Mouse (Mus musculus): ENCODE results near the gene Fmnl1.

Gene Fmnl1

DNA sequence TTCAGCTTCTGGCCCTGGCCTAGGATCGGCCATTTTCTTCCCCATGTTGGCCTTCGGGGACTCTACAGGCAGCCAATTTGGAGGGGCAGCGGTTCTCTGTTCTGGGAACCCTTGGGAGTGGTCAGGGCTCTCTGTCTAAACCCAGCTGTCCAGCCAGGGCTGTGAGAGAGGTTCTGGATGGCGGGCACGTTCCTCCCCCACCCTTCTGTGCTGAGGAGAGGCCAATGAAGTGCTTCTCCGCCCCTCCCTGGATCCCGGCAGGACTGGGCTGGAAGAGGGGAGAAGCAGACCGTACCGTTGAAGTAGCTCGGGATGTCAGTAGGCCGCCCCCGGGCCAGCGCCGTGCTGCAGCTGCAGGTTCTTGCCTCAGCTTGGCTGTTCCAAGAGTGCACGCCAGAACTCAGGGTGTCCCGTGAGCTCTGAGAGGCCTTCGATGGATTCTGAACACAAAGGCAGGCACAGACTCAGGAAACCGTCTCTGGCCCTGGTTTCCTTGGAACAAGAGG lies 53.1 kb downstream of the Fmnl1 start:
- DNase-seq, result no peak

DNA sequence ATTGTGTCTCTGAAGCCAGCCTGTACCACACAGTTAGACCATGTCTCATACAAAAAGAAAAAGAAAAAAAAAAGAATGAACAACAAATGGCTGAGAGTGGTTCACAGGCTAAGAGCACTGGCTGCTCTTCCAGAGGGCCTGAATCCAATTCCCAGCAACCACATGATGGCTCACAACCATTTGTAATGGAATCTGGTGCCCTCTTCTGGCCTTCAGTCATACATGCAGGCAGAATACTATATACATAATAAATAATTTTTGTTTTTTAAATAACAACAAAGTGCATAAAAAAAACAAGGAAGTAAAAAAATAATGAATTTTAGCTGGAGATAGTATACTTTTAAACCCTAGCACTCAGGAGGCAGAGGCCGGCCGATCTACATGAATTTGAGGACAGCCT lies 58.7 kb downstream of the Fmnl1 start:
- DNase-seq, result no peak

DNA sequence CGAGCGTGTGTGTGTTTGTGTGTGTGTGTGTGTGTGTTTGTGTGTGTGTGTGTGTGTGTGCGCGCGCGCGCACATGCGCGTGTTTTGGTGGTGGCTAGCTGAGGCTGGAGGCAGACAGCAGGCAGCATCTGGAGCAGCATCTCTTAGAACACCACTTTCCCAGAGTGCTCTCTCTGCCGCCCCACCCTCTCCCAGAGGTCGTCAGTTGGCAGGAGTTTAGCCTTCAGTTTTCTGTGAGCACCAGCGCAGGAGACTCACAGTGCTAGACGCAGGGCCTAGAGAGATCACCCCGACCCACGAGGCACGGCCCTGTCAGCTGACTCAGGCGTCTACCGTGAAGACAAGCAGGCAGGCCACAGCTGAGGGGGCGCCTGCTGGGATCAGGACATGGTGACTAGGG lies 59.7 kb downstream of the Fmnl1 start:
- no peak for DNase-seq

DNA sequence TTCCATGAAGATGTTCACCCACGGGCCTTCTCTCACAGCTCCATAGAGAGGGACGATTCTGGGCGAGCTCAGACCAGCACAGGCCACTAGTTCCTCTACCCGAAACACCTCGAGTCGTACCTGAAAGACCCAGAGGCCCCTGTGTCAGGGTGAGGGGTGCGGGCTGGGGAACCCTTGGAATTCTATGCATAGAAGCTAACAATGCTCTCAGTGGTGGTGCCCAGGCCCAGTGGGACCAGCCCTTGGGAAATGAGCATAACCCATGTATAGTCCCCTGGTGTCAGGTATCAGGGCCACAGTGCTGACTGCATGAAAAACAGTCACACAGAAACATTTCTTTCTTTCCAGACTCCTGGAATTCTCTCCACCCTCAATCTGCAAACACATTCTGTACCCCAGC lies 60.5 kb downstream of the Fmnl1 start:
- DNase-seq, result no peak

DNA sequence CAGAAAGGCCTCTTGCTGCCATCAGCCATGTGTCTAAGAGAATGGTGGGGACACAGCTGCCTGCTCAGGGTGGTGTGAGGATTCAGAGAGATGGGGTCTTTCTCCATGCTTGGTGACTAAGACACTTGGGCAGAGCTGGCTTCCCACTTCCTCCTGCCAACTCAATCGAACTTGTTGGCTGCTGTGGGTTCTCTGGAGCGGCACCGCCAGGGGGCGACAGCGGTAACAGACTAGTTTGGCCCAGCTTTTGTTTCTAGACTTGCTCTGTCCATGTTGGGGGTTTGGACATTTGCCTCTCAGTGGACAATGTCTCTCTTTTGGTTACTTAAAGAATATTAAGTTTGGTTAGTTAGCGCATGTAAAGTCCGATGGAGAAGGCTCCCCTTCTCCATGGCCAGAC lies 62.1 kb downstream of the Fmnl1 start:
- peak; percentile 92 to 93 for DNase-seq

DNA sequence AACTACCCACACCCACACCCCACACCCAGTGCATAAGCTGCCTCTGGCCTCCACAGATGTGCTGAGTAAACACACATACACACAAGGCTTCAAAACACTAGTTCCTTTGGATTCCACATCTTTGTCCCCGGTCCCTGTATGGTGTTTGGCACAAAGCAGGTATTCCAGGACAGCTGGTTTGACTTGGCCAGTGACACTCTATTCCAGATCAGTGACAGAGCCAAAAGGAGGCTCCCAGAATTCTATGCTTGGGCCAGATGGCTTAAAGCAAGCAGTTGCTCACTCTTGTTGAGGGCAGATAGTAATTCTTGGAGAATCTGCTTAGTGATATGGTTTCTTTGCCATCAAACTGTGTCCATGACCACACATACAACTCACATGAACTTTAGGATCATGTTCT lies 63.5 kb downstream of the Fmnl1 start:
- no peak for DNase-seq

DNA sequence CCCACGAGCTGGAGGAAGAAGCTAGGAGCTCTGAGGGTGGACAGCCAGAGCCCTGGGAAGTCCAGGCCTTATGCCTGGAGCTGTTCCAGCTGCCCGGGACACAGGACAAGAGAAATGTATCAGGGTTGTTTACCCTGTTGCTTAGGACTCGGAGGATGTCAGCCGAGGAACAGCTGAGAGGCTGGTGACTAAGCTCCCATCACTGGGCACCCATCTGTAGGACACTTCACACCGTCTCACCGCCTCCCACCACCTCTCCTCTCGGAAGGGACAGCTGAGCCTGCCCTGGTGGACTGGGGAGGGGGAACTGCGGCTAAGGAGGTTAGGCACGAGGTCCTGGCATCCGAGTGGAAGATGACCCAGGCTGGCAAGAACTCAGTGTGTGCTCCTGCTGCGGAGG lies 64.8 kb downstream of the Fmnl1 start:
- peak in 1 of 2 experiments; percentile 47 for DNase-seq

DNA sequence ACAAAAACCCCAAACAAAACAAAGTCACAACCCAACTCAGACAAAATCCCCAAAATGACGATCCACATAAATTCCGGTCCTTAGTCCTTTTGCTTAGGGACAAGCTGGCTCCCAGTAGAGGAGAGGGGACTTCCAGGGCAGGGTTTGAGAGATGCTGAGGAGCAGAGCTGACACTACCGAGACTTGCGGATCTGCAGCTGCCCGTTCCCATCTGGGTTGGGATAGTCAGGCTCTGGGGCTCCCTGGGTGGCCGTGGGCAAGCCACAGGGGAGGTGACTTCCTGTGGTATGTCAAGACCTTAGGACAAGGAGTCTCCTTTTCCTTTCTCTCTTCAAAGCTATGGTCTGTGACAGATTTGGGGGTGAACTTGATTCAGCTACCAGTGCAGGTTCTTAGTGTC lies 65.5 kb downstream of the Fmnl1 start:
- no peak for DNase-seq

DNA sequence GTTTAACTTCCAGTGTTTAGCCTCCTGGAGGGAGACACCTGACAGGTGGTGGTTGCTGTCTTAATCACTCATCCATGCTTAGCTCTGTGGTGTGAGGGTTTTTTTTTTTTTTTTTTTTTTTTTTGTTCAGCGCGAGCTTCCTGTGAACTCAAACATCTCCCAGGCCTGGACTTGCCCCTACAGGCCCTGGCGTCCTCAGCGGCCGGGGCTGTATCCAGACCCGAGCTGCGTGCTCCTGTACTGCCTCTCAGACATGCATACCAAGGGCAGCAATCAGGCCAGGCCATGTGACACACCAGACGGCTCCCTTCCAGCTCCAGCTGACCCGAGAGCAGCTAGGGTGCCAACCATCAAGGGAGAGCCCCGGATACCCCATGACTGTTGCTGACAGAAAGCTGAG lies 66.0 kb downstream of the Fmnl1 start:
- DNase-seq, result no peak

DNA sequence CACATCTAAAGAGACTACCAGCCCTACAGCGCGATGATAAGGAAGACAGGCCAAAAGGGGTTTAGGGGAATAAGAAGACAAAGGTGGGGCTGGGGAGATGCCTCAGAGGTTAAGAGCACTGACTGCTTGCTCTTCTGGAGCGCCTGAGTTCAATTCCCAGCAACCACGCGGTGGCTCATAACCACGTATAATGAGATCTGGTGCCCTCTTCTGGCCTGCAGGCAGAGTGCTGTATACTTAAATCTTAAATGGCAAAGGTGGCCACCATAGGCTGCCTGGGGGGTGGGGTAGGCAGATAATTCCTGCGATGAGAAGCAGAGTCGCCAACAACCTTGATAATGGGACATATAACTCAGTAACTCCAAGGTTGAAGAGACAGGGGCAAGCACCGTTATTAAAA lies 66.8 kb downstream of the Fmnl1 start:
- DNase-seq, result no peak

DNA sequence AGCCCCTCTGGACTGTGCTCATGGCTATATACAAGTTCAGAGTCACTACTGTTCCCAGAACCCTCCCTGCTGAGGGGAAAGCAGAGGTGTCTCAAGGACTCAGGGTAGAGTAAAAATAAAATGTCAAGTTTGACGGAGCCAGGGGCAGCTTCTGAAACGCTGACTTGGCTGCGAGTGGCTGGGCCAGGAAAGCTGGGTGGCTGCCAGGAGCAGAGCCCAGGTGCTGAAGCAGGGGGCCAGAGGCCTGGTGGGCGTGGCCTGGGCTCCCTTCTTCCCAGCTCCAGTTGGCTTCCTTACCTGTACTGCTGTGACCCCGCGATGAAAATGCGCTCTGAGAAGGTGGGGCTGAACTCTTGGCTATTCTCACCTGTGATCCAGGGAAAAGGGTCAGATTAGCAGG lies 69.8 kb downstream of the Fmnl1 start:
- DNase-seq, result peak; percentile 53 to 72

DNA sequence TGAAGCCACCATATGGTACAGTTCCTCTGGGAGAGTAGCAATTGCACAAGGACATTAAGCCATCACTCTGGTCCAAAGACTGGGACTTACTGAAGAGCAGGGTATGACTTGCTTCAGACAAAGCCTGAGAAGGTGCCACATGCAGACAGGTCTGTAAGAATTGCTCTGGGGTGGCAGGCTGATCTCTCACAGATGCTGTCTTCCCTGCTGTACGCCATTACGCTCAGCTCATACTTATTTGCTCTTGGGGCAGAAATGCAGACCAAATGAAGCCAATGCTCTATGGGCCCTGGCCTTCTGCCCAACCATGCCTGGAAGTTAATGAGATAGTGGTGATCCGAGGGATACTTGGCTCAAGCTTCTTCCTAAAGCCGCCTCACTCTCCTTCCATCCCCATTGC lies 73.9 kb downstream of the Fmnl1 start:
- DNase-seq, result no peak

DNA sequence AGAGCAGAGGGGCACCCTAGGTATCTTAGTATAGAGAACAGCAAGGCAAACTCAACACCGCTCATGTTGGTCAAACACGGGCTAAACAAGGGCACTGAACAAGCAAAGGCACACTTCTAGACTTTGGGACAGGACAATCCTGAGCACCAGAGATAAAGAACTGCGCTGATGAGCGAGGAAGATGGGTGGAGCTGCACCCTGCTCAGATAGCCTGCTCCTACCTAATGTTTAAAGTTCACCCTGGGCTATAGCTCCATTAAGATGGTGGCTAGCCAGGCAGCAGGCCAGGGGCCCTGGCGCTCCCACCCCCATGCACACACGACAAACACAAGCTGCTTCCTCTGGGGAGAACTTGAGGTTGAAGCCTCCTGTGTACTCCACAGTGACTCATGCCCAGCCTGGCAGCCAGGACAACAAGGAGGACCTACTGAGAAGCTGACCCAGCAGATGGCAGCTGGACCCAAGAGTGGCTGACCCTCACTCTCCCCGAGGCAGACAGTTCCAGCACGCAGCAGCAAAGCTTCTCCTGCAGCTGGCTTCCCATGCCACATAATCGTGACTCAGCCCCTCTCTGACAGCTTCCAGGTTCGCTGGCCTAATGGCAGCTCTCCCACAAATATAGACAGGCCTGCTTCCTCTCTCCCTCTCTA lies 75.3 kb downstream of the Fmnl1 start:
- DNase-seq, result peak in 1 of 2 experiments; percentile 49

DNA sequence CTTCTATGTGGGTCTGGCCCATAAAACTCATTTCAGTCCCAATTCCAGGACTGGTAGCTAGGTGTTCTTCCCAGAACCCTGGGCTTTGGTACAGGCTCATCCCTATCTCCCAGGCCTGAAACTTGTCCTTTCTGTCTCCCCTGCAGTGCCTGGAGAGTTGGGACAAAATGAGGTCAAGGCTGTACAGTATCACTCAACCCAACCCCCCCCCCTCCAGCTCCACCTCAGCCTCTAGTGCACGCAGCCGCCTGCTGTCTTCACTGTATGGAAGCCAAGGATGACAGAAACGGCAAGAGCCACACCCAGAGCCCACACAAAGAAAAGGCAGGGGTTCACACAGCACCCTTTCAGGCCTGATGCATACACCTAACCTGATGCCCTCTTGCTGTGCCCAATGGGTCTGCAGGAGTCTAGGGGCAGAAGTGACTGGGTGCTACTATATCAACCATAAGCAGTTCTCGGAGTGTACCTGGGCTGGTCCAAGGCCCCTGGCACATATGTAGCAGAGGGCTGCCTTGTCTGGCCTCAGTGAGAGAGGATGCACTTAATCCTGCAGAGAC lies 75.9 kb downstream of the Fmnl1 start:
- DNase-seq, result no peak

DNA sequence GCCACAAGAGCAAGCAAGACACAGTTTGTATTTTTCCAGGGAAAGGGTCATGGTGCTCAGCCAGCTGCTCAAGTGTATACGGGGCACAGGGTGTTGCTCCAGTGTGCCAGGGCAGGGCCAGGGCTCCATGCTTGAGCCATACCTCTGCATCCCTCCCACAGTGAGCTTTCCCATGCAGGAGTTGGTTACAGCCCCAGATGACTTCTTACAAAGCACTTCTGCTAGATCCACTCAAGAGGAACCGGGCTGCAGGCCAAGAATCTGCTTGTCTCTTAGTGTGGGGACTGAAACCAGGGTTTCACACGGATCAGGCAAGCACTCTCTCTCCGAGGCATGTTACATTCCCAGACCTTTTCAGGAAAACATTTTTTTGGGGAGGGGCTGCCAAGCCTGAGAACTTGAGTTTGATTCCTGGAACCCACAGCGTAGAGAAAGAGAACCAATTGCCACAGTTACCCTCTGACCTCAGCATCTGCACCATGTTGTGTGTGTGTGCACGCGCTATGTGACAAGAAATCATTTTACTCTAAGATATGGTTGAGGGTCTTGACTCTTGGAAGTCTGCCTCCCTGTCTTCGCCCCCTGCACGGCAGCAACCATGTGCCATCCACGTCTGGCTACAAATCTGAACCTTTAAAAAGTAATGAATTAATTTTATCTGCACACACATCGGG lies 76.7 kb downstream of the Fmnl1 start:
- peak; percentile 87 to 89 for DNase-seq
